9 mouse cellular contexts compared by ENCODE assay signal in the genomic region with DNA sequence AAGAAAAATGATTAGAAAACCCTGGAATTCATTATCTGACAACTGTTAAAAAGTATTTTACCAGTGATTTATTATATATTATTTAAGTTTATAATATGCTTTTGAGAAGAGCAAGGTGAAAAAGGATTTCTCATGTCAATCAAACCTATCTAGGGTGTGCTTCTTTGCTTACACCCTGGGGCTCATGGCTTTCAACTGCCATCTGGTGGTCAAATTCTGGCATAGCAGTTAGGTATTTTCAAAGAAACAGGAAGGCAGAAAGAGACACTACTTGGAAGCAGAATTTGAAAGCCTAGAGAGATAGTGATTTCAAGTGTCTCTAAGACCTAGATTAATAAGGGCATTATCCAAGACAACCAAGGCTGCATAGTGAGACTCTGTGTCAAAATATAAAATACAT.
A peak's percentile ranks its signal among the peaks of the same experiment; 100 is the strongest.
DNase-seq lines count a peak whose midpoint lies in the region; ATAC-seq lines count a peak whose summit lies in the region.
"Had no signal": no experiment of that assay in that cellular context is flagged by ENCODE, and none has a peak within 500 bp of the region (broad histone marks: within the 10 kb centered on the region; RNA-seq: fewer than 3 reads in every experiment).

No protein-coding gene starts in this region.

- no peaks in the 10 kb centered on the region for H3K27me3 ChIP-seq in hindbrain, embryonic 14.5 days (ENCODE audit: control insufficient read depth, insufficient read depth, low read length)
- no peaks in the 10 kb centered on the region for H3K27me3 ChIP-seq in hindbrain, embryonic 12.5 days
- H3K27me3 ChIP-seq in limb, embryonic 10.5 days (ENCODE audit: low read depth, poor library complexity, severe bottlenecking) = no peaks in the 10 kb centered on the region

- no peak overlapping the region for H3K4me2 ChIP-seq in hindbrain, embryonic 14.5 days (replicated peaks)
- H3K4me2 ChIP-seq in hindbrain, embryonic 12.5 days (replicated peaks) = no peak overlapping the region

- H3K9ac ChIP-seq in hindbrain, embryonic 14.5 days = no peak overlapping the region
- H3K9ac ChIP-seq in hindbrain, embryonic 12.5 days = no peak overlapping the region

- H3K4me1 ChIP-seq in hindbrain, embryonic 14.5 days (replicated peaks; ENCODE audit: control insufficient read depth, insufficient read depth, low read length) = no peaks in the 10 kb centered on the region
- no peaks in the 10 kb centered on the region for H3K4me1 ChIP-seq in hindbrain, embryonic 12.5 days
- no peaks in the 10 kb centered on the region for H3K4me1 ChIP-seq in limb, embryonic 10.5 days

- no peak for ATAC-seq in hindbrain, embryonic 14.5 days (ENCODE audit: low FRiP score)
- no peak for ATAC-seq in hindbrain, embryonic 12.5 days (ENCODE audit: low FRiP score)

- no peak overlapping the region for H3K27ac ChIP-seq in hindbrain, embryonic 14.5 days
- no peak overlapping the region for H3K27ac ChIP-seq in hindbrain, embryonic 12.5 days
- no peak overlapping the region for H3K27ac ChIP-seq in limb, embryonic 10.5 days

- H3K36me3 ChIP-seq in hindbrain, embryonic 14.5 days (replicated peaks; ENCODE audit: control insufficient read depth, insufficient read depth) = no peaks in the 10 kb centered on the region
- no peaks in the 10 kb centered on the region for H3K36me3 ChIP-seq in hindbrain, embryonic 12.5 days
- H3K36me3 ChIP-seq in limb, embryonic 10.5 days = no peaks in the 10 kb centered on the region

- peak; percentile 64 for DNase-seq in hindbrain, embryonic 14.5 days (ENCODE audit: low spot score)
- DNase-seq in 416B (ENCODE audit: low read depth) (peak; percentile 28), ES-CJ7 (ENCODE audit: low read depth, low spot score) (peak; percentile 31)
- peak; percentile 59 for DNase-seq in embryo, embryonic 10.5 days (ENCODE audit: low spot score)
- DNase-seq in limb, embryonic 10.5 days (ENCODE audit: low spot score) = peak; percentile 32
- DNase-seq in thymus, postnatal 4 days = peak; percentile 6
- no peak for DNase-seq in ovary, adult 18-20 months (ENCODE audit: low spot score)

- no peak overlapping the region for H3K4me3 ChIP-seq in hindbrain, embryonic 14.5 days (replicated peaks; ENCODE audit: low read length)
- H3K4me3 ChIP-seq in hindbrain, embryonic 12.5 days = no peak overlapping the region
- no peak overlapping the region for H3K4me3 ChIP-seq in limb, embryonic 10.5 days
- H3K4me3 ChIP-seq: erythroblast, embryonic 14.5 days had no signal

- H3K9me3 ChIP-seq in hindbrain, embryonic 14.5 days (ENCODE audit: control insufficient read depth, low read length) = no peaks in the 10 kb centered on the region
- H3K9me3 ChIP-seq in hindbrain, embryonic 12.5 days (replicated peaks) = no peaks in the 10 kb centered on the region
- no peaks in the 10 kb centered on the region for H3K9me3 ChIP-seq in limb, embryonic 10.5 days (replicated peaks)
